Mouse (Mus musculus) heart, postnatal 10 days (tissue): ENCODE measurements around the gene Nt5dc2. TPM values are rescaled to one million over a fixed set of nuclear protein-coding genes. Genes with fewer than 3 reads are reported as not detected.

Experiments used
- total RNA-seq, 2 experiments: library from RNA; stranded (reverse); gene quantifications; 2 replicates each; pipeline ENCODE4 v1.2.3; 2021

The Nt5dc2 gene
- total RNA-seq, 2 experiments from 2014 or later: 53.1 to 57.7 TPM

Other genes with a start within 250 kb of the Nt5dc2 start
- gene Itih4, start 244.6 kb upstream of the Nt5dc2 start, total RNA-seq: 1 to 10 TPM; 3.2 to 4.4 TPM
- under 1 TPM; 0.64 to 0.89 TPM for gene Itih3, start 207.3 kb upstream of the Nt5dc2 start, total RNA-seq
- not detected for gene Itih1, start 187.8 kb upstream of the Nt5dc2 start, total RNA-seq
- 1 to 10 TPM; 4.5 to 5.0 TPM for gene Nek4, start 179.7 kb upstream of the Nt5dc2 start, total RNA-seq
- 10 to 100 TPM; 26.6 to 32.1 TPM for gene Glt8d1, start 129.7 kb upstream of the Nt5dc2 start, total RNA-seq
- gene Spcs1, start 129.4 kb upstream of the Nt5dc2 start, total RNA-seq: 100 to 1,000 TPM; 177 to 181 TPM
- 10 to 100 TPM; 78.8 to 82.5 TPM for gene Pbrm1, start 111.9 kb upstream of the Nt5dc2 start, total RNA-seq
- gene Gnl3, start 111.9 kb upstream of the Nt5dc2 start, total RNA-seq: 10 to 100 TPM; 28.2 to 31.4 TPM
- 10 to 100 TPM; 92.2 to 93.5 TPM for gene Smim4, start 2.1 kb upstream of the Nt5dc2 start, total RNA-seq
- 10 to 100 TPM; 77.3 to 78.9 TPM for gene Stab1, start 37.6 kb downstream of the Nt5dc2 start, total RNA-seq
- 1,000 to 10,000 TPM; 5,439 to 5,458 TPM for gene Tnnc1, start 77.3 kb downstream of the Nt5dc2 start, total RNA-seq
- 100 to 1,000 TPM; 234 to 236 TPM for gene Nisch, start 85.9 kb downstream of the Nt5dc2 start, total RNA-seq
- gene Sema3g, start 86.8 kb downstream of the Nt5dc2 start, total RNA-seq: 10 to 100 TPM; 15.1 to 16.9 TPM
- 1 to 10 TPM; 5.2 to 6.0 TPM for gene Phf7, start 120.3 kb downstream of the Nt5dc2 start, total RNA-seq
- gene Bap1, start 120.4 kb downstream of the Nt5dc2 start, total RNA-seq: 10 to 100 TPM; 51.1 to 55.0 TPM
- gene Dnah1, start 192.8 kb downstream of the Nt5dc2 start, total RNA-seq: under 1 TPM; 0.17 to 0.22 TPM
- gene Capn7, start 205.6 kb downstream of the Nt5dc2 start, total RNA-seq: 10 to 100 TPM; 29.8 to 37.9 TPM